Mouse (Mus musculus): Measurements from ENCODE around the gene Dmtf1.

DNA sequence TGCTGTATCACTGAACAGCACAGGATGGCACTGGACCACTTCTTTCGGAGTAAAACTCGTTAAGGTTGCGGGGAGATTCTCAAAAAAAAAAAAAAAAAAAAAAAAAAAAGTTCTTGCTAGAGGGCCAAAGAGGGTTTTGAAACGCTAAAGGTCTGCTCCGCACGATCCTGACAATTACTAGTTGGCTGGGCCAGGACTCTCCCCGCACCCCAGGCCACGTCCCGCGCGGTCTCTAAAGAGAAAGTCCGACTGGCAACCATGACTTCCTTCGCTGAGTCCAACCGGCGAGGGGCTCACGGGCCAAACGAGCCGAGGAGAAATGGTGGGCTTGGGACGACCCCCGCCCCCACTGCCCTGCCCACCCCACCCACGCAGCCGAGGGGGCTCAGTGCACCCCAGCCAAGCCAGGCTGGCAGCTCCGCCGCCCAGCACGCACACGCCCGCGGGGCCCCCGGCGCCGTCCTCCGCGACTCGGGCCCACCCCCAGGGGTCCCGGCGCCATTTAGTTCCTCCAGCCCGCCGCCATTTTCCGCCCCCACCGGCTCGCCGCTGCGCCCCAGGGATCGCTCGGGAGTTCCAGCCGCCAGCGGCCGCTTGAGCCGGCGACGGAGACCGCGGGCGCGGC is 633 bp downstream of the Dmtf1 start:
- TF ChIP-seq CTCF (IDR thresholded peaks at IDR 0.05) (no peak), EP300 (IDR thresholded peaks at IDR 0.05) (no peak)

Data from lung, postnatal 0 days (tissue).